Mouse (Mus musculus): ENCODE results near the gene Fbxo48. TPM values are rescaled to one million over a fixed set of nuclear protein-coding genes. Genes with fewer than 3 reads are reported as not detected.

The Fbxo48 gene
- total RNA-seq, 2 experiments from 2014 or later: 0.09 to 0.39 TPM

Other genes starting within 250 kb of the Fbxo48 start
- 10 to 100 TPM; 10.7 to 14.0 TPM for gene Egfr, start 199.2 kb upstream of the Fbxo48 start, total RNA-seq (2021)
- 1 to 10 TPM; 2.6 to 2.8 TPM for gene Cnrip1, start 100.2 kb downstream of the Fbxo48 start, total RNA-seq (2021)
- gene Plek, start 101.0 kb downstream of the Fbxo48 start, total RNA-seq (2021): 1 to 10 TPM in 1 of 2 experiments, under 1 TPM in 1; 0.64 to 1.4 TPM
- 100 to 1,000 TPM; 137 to 146 TPM for gene Ppp3r1, start 207.9 kb downstream of the Fbxo48 start, total RNA-seq (2021)
- 1 to 10 TPM; 7.5 to 9.0 TPM for gene Wdr92, start 230.7 kb downstream of the Fbxo48 start, total RNA-seq (2021)